Mouse (Mus musculus) limb, embryonic 15.5 days (tissue): ENCODE data around the gene Bcl7c. TPM values are rescaled to one million over a fixed set of nuclear protein-coding genes. Genes with fewer than 3 reads are reported as not detected.
"Not testable (repeated sequence)": the region's sequence is repeated elsewhere in the genome, so short reads cannot be mapped to it uniquely, and the experiment has no call there.

Experiments used
- ATAC-seq: fragments of 200-750 bp; cut with Nextera tagmentation; 2 replicates; pipeline ENCODE4 v1.8.0; 2017; ENCODE audit warnings: low read depth, moderate TSS enrichment; ENCODE audit not compliant: insufficient number of reproducible peaks, low FRiP score, low TSS enrichment
- H3K27ac ChIP-seq: fragments of 300-500 bp; sonication (generic); 2 replicates; pipeline ENCODE4 v1.5.1; 2015; ENCODE audit warnings: moderate library complexity, mild to moderate bottlenecking, inconsistent platforms
- H3K27me3 ChIP-seq: fragments of 300-500 bp; sonication (generic); 2 replicates; pipeline ENCODE4 v1.6.1; 2015; ENCODE audit warnings: inconsistent platforms
- H3K36me3 ChIP-seq: fragments of 300-500 bp; sonication (generic); 2 replicates; pipeline ENCODE4 v1.6.1; 2015; ENCODE audit warnings: inconsistent platforms
- H3K4me1 ChIP-seq: fragments of 300-500 bp; sonication (generic); 2 replicates; pipeline ENCODE4 v1.6.1; 2015; ENCODE audit warnings: inconsistent platforms
- H3K4me2 ChIP-seq: fragments of 300-500 bp; sonication (generic); 2 replicates; pipeline ENCODE4 v1.6.1; 2015; ENCODE audit warnings: mild to moderate bottlenecking, inconsistent platforms
- H3K4me3 ChIP-seq: fragments of 300-500 bp; sonication (generic); 2 replicates; pipeline ENCODE4 v1.5.1; 2015; ENCODE audit warnings: mild to moderate bottlenecking, inconsistent platforms
- H3K9ac ChIP-seq: fragments of 300-500 bp; sonication (generic); 2 replicates; pipeline ENCODE4 v1.6.1; 2015; ENCODE audit warnings: inconsistent platforms
- H3K9me3 ChIP-seq: fragments of 300-500 bp; sonication (generic); 2 replicates; pipeline ENCODE4 v1.6.1; 2016; ENCODE audit warnings: inconsistent platforms
- WGBS: fragments of 180-500 bp; shearing (Covaris S2); methylation state at CpG from one replicate; pipeline ENCODE4 v1.1.7; 2015; 5-methylcytosine and 5-hydroxymethylcytosine counted together
- polyA plus RNA-seq: library from polyadenylated mRNA; unstranded; fragments of >200 nt; fragmentation: Nextera tagmentation; extraction: Ambion mirVana; gene quantifications from 2 replicates; pipeline ENCODE4 v1.2.1, GENCODE M21; 2015

The Bcl7c gene
- polyA plus RNA-seq, 1 experiment from 2014 or later = 90.5 TPM

GRCm38 (mm10) chr7:127652050-127652449 lies 56.7 kb downstream of the Bcl7c start:
- Histone ChIP-seq H3K4me3 (peak overlapping the region; percentile 20), H3K36me3 (no peaks in the 10 kb centered on the region), H3K27ac (peak overlapping the region; percentile 51; the same call in 1 of the 2 replicates), H3K4me2 (peak overlapping the region; percentile 46), H3K9ac (no peak overlapping the region), H3K27me3 (no peaks in the 10 kb centered on the region), H3K4me1 (peaks cover 10% of the 10 kb centered on the region), H3K9me3 (no peaks in the 10 kb centered on the region)
- no peak for ATAC-seq
- 7% methylated on average over 18 of the region's 18 CpGs for WGBS

GRCm38 (mm10) chr7:127651624-127652023 lies 57.1 kb downstream of the Bcl7c start:
- Histone ChIP-seq H3K4me1 (peaks cover 10% of the 10 kb centered on the region), H3K4me2 (peak overlapping the region; percentile 46), H3K9me3 (no peaks in the 10 kb centered on the region), H3K27ac (no peak overlapping the region), H3K9ac (no peak overlapping the region), H3K4me3 (peak overlapping the region; percentile 20; the same call in 1 of the 2 replicates), H3K36me3 (no peaks in the 10 kb centered on the region), H3K27me3 (no peaks in the 10 kb centered on the region)
- no peak for ATAC-seq
- WGBS = 59% methylated on average over 2 of the region's 3 CpGs

- Histone ChIP-seq H3K4me1 (peaks cover 10% of the 10 kb centered on the region), H3K9ac (no peak overlapping the region)
- WGBS = 80% methylated on average over 5 of the region's 6 CpGs
These were observed 59.5 kb downstream of the Bcl7c start for GRCm38 (mm10) chr7:127649206-127649605.

GRCm38 (mm10) chr7:127648516-127649201 lies 60.1 kb downstream of the Bcl7c start:
- peaks cover 10% of the 10 kb centered on the region for H3K4me1 ChIP-seq
- no peaks in the 10 kb centered on the region for H3K27me3 ChIP-seq
- H3K4me2 ChIP-seq = no peak overlapping the region
- H3K9ac ChIP-seq = no peak overlapping the region
- H3K4me3 ChIP-seq = no peak overlapping the region
- no peaks in the 10 kb centered on the region for H3K9me3 ChIP-seq
- 75% methylated on average over 4 of the region's 4 CpGs for WGBS
- no peaks in the 10 kb centered on the region for H3K36me3 ChIP-seq
- no peak overlapping the region for H3K27ac ChIP-seq
- ATAC-seq = no peak

More at GRCm38 (mm10) chr7:127649206-127649605, 59.5 kb downstream of the Bcl7c start:
- no peak overlapping the region for H3K4me2 ChIP-seq
- H3K27ac ChIP-seq = no peak overlapping the region
- no peaks in the 10 kb centered on the region for H3K36me3 ChIP-seq
- H3K4me3 ChIP-seq = no peak overlapping the region
- no peaks in the 10 kb centered on the region for H3K27me3 ChIP-seq
- no peak for ATAC-seq
- H3K9me3 ChIP-seq = no peaks in the 10 kb centered on the region

- not testable (repeated sequence) for ATAC-seq, H3K4me2 ChIP-seq, H3K36me3 ChIP-seq, H3K27ac ChIP-seq, H3K4me1 ChIP-seq, H3K4me3 ChIP-seq, H3K9ac ChIP-seq, H3K27me3 ChIP-seq, H3K9me3 ChIP-seq
- 86% methylated on average over 7 of the region's 7 CpGs for WGBS
These were observed 61.2 kb downstream of the Bcl7c start for GRCm38 (mm10) chr7:127647576-127647975.

GRCm38 (mm10) chr7:127646363-127646762 lies 62.4 kb downstream of the Bcl7c start:
- Histone ChIP-seq H3K9ac (no peak overlapping the region), H3K27ac (no peak overlapping the region), H3K36me3 (no peaks in the 10 kb centered on the region), H3K4me1 (no peaks in the 10 kb centered on the region), H3K4me2 (no peak overlapping the region), H3K27me3 (no peaks in the 10 kb centered on the region), H3K4me3 (no peak overlapping the region), H3K9me3 (no peaks in the 10 kb centered on the region)
- WGBS = 84% methylated on average over 4 of the region's 4 CpGs
- ATAC-seq = no peak

GRCm38 (mm10) chr7:127642254-127642653 lies 66.5 kb downstream of the Bcl7c start:
- Histone ChIP-seq H3K27me3 (no peaks in the 10 kb centered on the region), H3K4me2 (no peak overlapping the region), H3K36me3 (no peaks in the 10 kb centered on the region), H3K27ac (no peak overlapping the region), H3K9me3 (no peaks in the 10 kb centered on the region), H3K4me1 (peaks cover 4% of the 10 kb centered on the region), H3K9ac (no peak overlapping the region), H3K4me3 (no peak overlapping the region)
- no peak for ATAC-seq
- 73% methylated on average over 4 of the region's 4 CpGs for WGBS

GRCm38 (mm10) chr7:127641260-127641659 lies 67.5 kb downstream of the Bcl7c start:
- H3K27me3 ChIP-seq = no peaks in the 10 kb centered on the region
- peaks cover 8% of the 10 kb centered on the region for H3K4me1 ChIP-seq
- no peak overlapping the region for H3K27ac ChIP-seq
- no peak for ATAC-seq
- WGBS = 29% methylated on average over 4 of the region's 4 CpGs
- H3K36me3 ChIP-seq = no peaks in the 10 kb centered on the region
- H3K4me2 ChIP-seq = no peak overlapping the region
- H3K9ac ChIP-seq = no peak overlapping the region
- H3K9me3 ChIP-seq = no peaks in the 10 kb centered on the region
- H3K4me3 ChIP-seq = no peak overlapping the region

- H3K27me3 ChIP-seq = no peaks in the 10 kb centered on the region
- H3K27ac ChIP-seq = no peak overlapping the region
- peak overlapping the region; percentile 59 for H3K4me3 ChIP-seq
- 0 out of 2 replicates have a peak, but pooled peaks have one; percentile 48 for ATAC-seq
- H3K4me1 ChIP-seq = peaks cover 8% of the 10 kb centered on the region
- under 1% methylated on average over 27 of the region's 27 CpGs for WGBS
- no peaks in the 10 kb centered on the region for H3K9me3 ChIP-seq
- H3K36me3 ChIP-seq = no peaks in the 10 kb centered on the region
- H3K9ac ChIP-seq = peak overlapping the region; percentile 43
- H3K4me2 ChIP-seq = peak overlapping the region; percentile 65
These were observed 71.8 kb downstream of the Bcl7c start for GRCm38 (mm10) chr7:127636963-127637362.

GRCm38 (mm10) chr7:127631416-127631815 lies 77.3 kb downstream of the Bcl7c start:
- Histone ChIP-seq H3K27me3 (no peaks in the 10 kb centered on the region), H3K4me3 (no peak overlapping the region), H3K4me2 (no peak overlapping the region), H3K4me1 (no peaks in the 10 kb centered on the region), H3K36me3 (no peaks in the 10 kb centered on the region), H3K9ac (no peak overlapping the region), H3K9me3 (no peaks in the 10 kb centered on the region), H3K27ac (no peak overlapping the region)
- WGBS = 90% methylated on average over 4 of the region's 4 CpGs
- no peak for ATAC-seq

- Histone ChIP-seq H3K9me3 (no peaks in the 10 kb centered on the region), H3K4me1 (no peaks in the 10 kb centered on the region), H3K27me3 (no peaks in the 10 kb centered on the region), H3K4me2 (no peak overlapping the region), H3K27ac (no peak overlapping the region), H3K36me3 (no peaks in the 10 kb centered on the region), H3K4me3 (no peak overlapping the region), H3K9ac (no peak overlapping the region)
- 81% methylated on average over 5 of the region's 5 CpGs for WGBS
- no peak for ATAC-seq
These were observed 80.1 kb downstream of the Bcl7c start for GRCm38 (mm10) chr7:127628646-127629045.

GRCm38 (mm10) chr7:127626471-127626870 lies 82.3 kb downstream of the Bcl7c start:
- no peaks in the 10 kb centered on the region for H3K9me3 ChIP-seq
- no peak overlapping the region for H3K4me2 ChIP-seq
- no peaks in the 10 kb centered on the region for H3K36me3 ChIP-seq
- H3K4me3 ChIP-seq = no peak overlapping the region
- no peaks in the 10 kb centered on the region for H3K27me3 ChIP-seq
- no peak overlapping the region for H3K27ac ChIP-seq
- H3K9ac ChIP-seq = no peak overlapping the region
- no peaks in the 10 kb centered on the region for H3K4me1 ChIP-seq
- no peak for ATAC-seq
- 89% methylated on average over 4 of the region's 4 CpGs for WGBS
